Mouse (Mus musculus): ENCODE measurements around the gene Surf4. TPM values are rescaled to one million over a fixed set of nuclear protein-coding genes. Genes with fewer than 3 reads are reported as not detected.

Gene Surf4
- polyA plus RNA-seq, 1 experiment from 2014 or later: 100 TPM

GRCm38 (mm10) chr2:26920190-26920855 lies 13.4 kb downstream of the Surf4 start:
- peaks cover 72% of the 10 kb centered on the region for H3K36me3 ChIP-seq
- no peak for ATAC-seq (replicated peaks)
- WGBS: 92% methylated on average over 6 of the region's 6 CpGs
- no peak overlapping the region for H3K27ac ChIP-seq (replicated peaks)
- H3K4me2 ChIP-seq (replicated peaks): no peak overlapping the region
- H3K9me3 ChIP-seq: no peaks in the 10 kb centered on the region
- H3K27me3 ChIP-seq: no peaks in the 10 kb centered on the region
- H3K4me1 ChIP-seq: peaks cover 25% of the 10 kb centered on the region
- no peak overlapping the region for H3K9ac ChIP-seq (replicated peaks)
- no peak overlapping the region for H3K4me3 ChIP-seq

- Histone ChIP-seq H3K4me2 (replicated peaks) (no peak overlapping the region), H3K9me3 (no peaks in the 10 kb centered on the region), H3K36me3 (peaks cover 67% of the 10 kb centered on the region), H3K27ac (replicated peaks) (no peak overlapping the region), H3K4me3 (no peak overlapping the region), H3K9ac (replicated peaks) (no peak overlapping the region), H3K27me3 (no peaks in the 10 kb centered on the region), H3K4me1 (peaks cover 32% of the 10 kb centered on the region)
- ATAC-seq (replicated peaks): no peak
- WGBS: 91% methylated on average over 3 of the region's 3 CpGs
Observed at GRCm38 (mm10) chr2:26919684-26920083, 14.0 kb downstream of the Surf4 start.

- H3K27me3 ChIP-seq: no peaks in the 10 kb centered on the region
- H3K36me3 ChIP-seq: peaks cover 65% of the 10 kb centered on the region
- peak overlapping the region; percentile 77 for H3K9ac ChIP-seq (replicated peaks)
- no peaks in the 10 kb centered on the region for H3K9me3 ChIP-seq
- WGBS: 3% methylated on average over 13 of the region's 13 CpGs
- peaks cover 46% of the 10 kb centered on the region for H3K4me1 ChIP-seq
- peak overlapping the region; percentile 71 for H3K4me3 ChIP-seq
- peak; percentile 3; the same call in 1 of the 2 replicates for ATAC-seq (replicated peaks)
- H3K4me2 ChIP-seq (replicated peaks): peak overlapping the region; percentile 96
- peak overlapping the region; percentile 75 for H3K27ac ChIP-seq (replicated peaks)
Observed at GRCm38 (mm10) chr2:26916738-26917137, 17.0 kb downstream of the Surf4 start.

GRCm38 (mm10) chr2:26915927-26916728 lies 17.6 kb downstream of the Surf4 start, which contains the start of the genes Surf2 and Surf1:
Surf2 (plus strand) TSS chr2:26916367.
Surf1 (minus strand) TSS chr2:26916530.
- Histone ChIP-seq H3K4me1 (peaks cover 50% of the 10 kb centered on the region), H3K9me3 (no peaks in the 10 kb centered on the region), H3K27me3 (no peaks in the 10 kb centered on the region), H3K9ac (replicated peaks) (peak within 1 kb of the TSS; percentile 77), H3K36me3 (peaks cover 60% of the 10 kb centered on the region), H3K4me2 (replicated peaks) (peak within 1 kb of the TSS; percentile 96), H3K4me3 (peak within 1 kb of the TSS; percentile 71), H3K27ac (replicated peaks) (peak within 1 kb of the TSS; percentile 75)
- WGBS: 2% methylated on average over 47 of the region's 47 CpGs
- peak; percentile 77 for ATAC-seq (replicated peaks)

GRCm38 (mm10) chr2:26914148-26914941 lies 19.4 kb downstream of the Surf4 start:
- WGBS: 61% methylated on average over 8 of the region's 8 CpGs
- H3K9ac ChIP-seq (replicated peaks): no peak overlapping the region
- H3K4me2 ChIP-seq (replicated peaks): 0 out of 2 replicates have a peak overlapping the region, but pooled peaks have one; percentile 96
- ATAC-seq (replicated peaks): no peak
- H3K27me3 ChIP-seq: no peaks in the 10 kb centered on the region
- H3K9me3 ChIP-seq: no peaks in the 10 kb centered on the region
- H3K4me1 ChIP-seq: peaks cover 55% of the 10 kb centered on the region
- no peak overlapping the region for H3K27ac ChIP-seq (replicated peaks)
- H3K36me3 ChIP-seq: peaks cover 43% of the 10 kb centered on the region
- no peak overlapping the region for H3K4me3 ChIP-seq

- peaks cover 63% of the 10 kb centered on the region for H3K4me1 ChIP-seq
- ATAC-seq (replicated peaks): no peak
- 0 out of 2 replicates have a peak overlapping the region, but pooled peaks have one; percentile 2 for H3K4me3 ChIP-seq
- WGBS: 87% methylated on average over 17 of the region's 17 CpGs
- no peaks in the 10 kb centered on the region for H3K27me3 ChIP-seq
- H3K9me3 ChIP-seq: no peaks in the 10 kb centered on the region
- H3K27ac ChIP-seq (replicated peaks): no peak overlapping the region
- no peak overlapping the region for H3K4me2 ChIP-seq (replicated peaks)
- H3K9ac ChIP-seq (replicated peaks): no peak overlapping the region
- peaks cover 35% of the 10 kb centered on the region for H3K36me3 ChIP-seq
Observed at GRCm38 (mm10) chr2:26913416-26914147, 20.1 kb downstream of the Surf4 start.

GRCm38 (mm10) chr2:26912253-26912770 lies 21.4 kb downstream of the Surf4 start:
- ATAC-seq (replicated peaks): no peak

GRCm38 (mm10) chr2:26910994-26911765 lies 22.5 kb downstream of the Surf4 start:
- ATAC-seq (replicated peaks): peak; percentile 57
- H3K9ac ChIP-seq (replicated peaks): peak overlapping the region; percentile 94
- H3K4me1 ChIP-seq: peaks cover 59% of the 10 kb centered on the region
- H3K9me3 ChIP-seq: no peaks in the 10 kb centered on the region
- under 1% methylated on average over 37 of the region's 37 CpGs for WGBS
- H3K27me3 ChIP-seq: no peaks in the 10 kb centered on the region
- H3K36me3 ChIP-seq: peaks cover 50% of the 10 kb centered on the region
- H3K4me3 ChIP-seq: peak overlapping the region; percentile 93
- peak overlapping the region; percentile 92 for H3K4me2 ChIP-seq (replicated peaks)
- H3K27ac ChIP-seq (replicated peaks): peak overlapping the region; percentile 93

More at GRCm38 (mm10) chr2:26912253-26912770, 21.4 kb downstream of the Surf4 start:
- no peaks in the 10 kb centered on the region for H3K27me3 ChIP-seq
- peaks cover 38% of the 10 kb centered on the region for H3K36me3 ChIP-seq
- 62% methylated on average over 5 of the region's 5 CpGs for WGBS
- peaks cover 65% of the 10 kb centered on the region for H3K4me1 ChIP-seq
- H3K4me2 ChIP-seq (replicated peaks): peak overlapping the region; percentile 92
- no peaks in the 10 kb centered on the region for H3K9me3 ChIP-seq
- H3K27ac ChIP-seq (replicated peaks): 0 out of 2 replicates have a peak overlapping the region, but pooled peaks have one; percentile 93
- peak overlapping the region; percentile 94 for H3K9ac ChIP-seq (replicated peaks)
- peak overlapping the region; percentile 93 for H3K4me3 ChIP-seq

GRCm38 (mm10) chr2:26910124-26910993 lies 23.4 kb downstream of the Surf4 start, which contains the start of the genes Med22 and Rpl7a:
Med22 (minus strand) TSS chr2:26910677.
Rpl7a (plus strand) TSS chr2:26910764.
- H3K4me2 ChIP-seq (replicated peaks): peak within 1 kb of the TSS; percentile 92
- peak within 1 kb of the TSS; percentile 93 for H3K27ac ChIP-seq (replicated peaks)
- no peaks in the 10 kb centered on the region for H3K9me3 ChIP-seq
- peak within 1 kb of the TSS; percentile 93 for H3K4me3 ChIP-seq
- H3K9ac ChIP-seq (replicated peaks): peak within 1 kb of the TSS; percentile 94
- under 1% methylated on average over 72 of the region's 74 CpGs for WGBS
- peaks cover 57% of the 10 kb centered on the region for H3K36me3 ChIP-seq
- H3K4me1 ChIP-seq: peaks cover 53% of the 10 kb centered on the region
- ATAC-seq (replicated peaks): peak; percentile 93
- no peaks in the 10 kb centered on the region for H3K27me3 ChIP-seq

- Histone ChIP-seq H3K9me3 (no peaks in the 10 kb centered on the region), H3K9ac (replicated peaks) (peak overlapping the region; percentile 94), H3K27ac (replicated peaks) (no peak overlapping the region), H3K27me3 (no peaks in the 10 kb centered on the region), H3K4me3 (peak overlapping the region; percentile 93), H3K4me1 (peaks cover 43% of the 10 kb centered on the region), H3K4me2 (replicated peaks) (peak overlapping the region; percentile 77), H3K36me3 (peaks cover 61% of the 10 kb centered on the region)
- no peak for ATAC-seq (replicated peaks)
Observed at GRCm38 (mm10) chr2:26909387-26909784, 24.3 kb downstream of the Surf4 start.

Measured in forebrain, embryonic 15.5 days (tissue).